Mouse (Mus musculus) left cerebral cortex, postnatal 4 days (tissue): ENCODE results near the gene Gpx2. TPM values are rescaled to one million over a fixed set of nuclear protein-coding genes. Genes with fewer than 3 reads are reported as not detected.
A peak's percentile ranks its signal among the peaks of the same experiment; 100 is the strongest.

Source experiments
- DNase-seq: peaks from one replicate; pipeline ENCODE4 v3.0.0-alpha.2; 2022
- intact Hi-C: fragments of 180-260 bp; cut with DNase I; formaldehyde crosslinking; loops from one replicate; pipeline ENCODE4 v1.15.1; 2025
- total RNA-seq, 2 experiments: library from RNA; stranded (reverse); gene quantifications; 2 replicates each; pipeline ENCODE4 v1.2.3; 2021

The Gpx2 gene
- not detected for total RNA-seq

DNA sequence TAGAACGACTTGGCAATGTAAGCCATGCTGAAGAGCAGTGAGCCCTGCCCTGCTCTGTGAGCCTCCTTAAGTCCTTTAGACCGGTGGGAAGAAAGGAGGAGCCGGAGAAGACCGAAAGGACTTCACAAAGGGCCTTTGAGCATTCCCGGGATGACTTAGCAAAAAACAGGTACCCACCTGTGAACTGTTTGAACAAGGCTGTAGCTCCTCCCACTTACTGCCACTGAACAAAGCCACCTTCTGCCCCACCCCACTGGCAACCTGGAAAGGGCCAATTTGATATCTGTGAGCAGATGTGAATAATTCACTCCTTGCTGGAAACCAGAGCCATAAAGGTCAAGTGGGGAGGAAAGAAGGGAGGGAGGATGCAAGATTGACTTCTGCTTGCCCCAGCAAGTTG is at the start of gene Gpx2:
TSS of gene Gpx2 (minus strand) at position 205 of the 400 bp plus-strand sequence.
- no peak for DNase-seq
- intact Hi-C loops = no loop called here

DNA sequence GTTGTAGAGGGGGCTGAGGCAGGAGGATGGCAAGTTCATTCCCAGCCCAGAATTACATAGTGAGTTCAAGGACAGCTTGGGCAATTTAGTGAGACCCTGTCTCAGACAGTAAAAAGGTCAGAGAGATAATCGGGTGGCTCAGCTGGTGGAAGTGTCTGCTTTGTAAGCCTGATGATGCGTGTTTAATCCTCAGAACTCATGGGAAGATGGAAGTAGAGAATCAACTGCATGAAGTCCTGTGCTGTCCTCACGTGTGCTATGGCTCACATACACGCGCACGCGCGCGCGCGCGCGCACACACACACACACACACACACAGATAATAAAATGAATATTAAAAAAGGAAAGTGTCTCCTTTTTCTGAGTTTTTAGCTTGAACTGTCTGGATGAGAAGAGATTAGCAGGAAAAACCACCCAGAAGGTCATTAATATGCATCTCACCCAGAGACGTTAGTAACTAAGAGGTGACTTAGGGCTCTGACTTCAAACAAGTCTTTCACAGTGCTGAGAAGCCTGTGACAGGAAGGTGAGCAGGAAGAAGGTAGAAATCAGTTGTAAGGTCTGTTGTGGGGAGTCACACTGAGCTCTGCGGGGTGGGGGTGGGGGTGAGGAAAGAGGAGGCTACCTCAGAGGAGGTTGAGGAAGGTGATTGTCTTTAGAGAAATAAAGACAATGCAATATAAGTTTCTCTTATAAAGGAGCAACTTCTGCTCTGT is 49.1 kb upstream of the Gpx2 start:
- intact Hi-C loops = no loop called here

DNA sequence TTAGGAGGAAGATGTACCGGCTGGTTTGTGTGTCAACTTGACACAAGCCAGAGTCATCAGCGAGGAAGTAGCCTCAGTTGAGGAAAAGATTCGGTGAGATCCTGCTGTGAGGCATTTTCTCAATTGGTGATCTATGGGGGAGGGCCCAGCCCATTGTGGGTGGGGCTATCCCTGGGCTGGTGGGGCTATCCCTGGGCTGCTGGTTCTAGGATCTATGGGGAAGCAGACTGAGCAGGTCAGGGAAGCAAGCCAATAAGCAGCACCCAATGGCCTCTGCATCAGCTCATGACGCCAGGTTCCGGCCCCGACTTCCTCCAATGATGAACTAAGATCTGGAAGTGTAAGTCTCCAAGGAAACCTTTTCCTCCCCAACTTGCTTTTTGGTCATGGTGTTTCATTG is 44.7 kb upstream of the Gpx2 start:
- intact Hi-C loops = no loop called here

More for the DNA sequence above, 49.1 kb upstream of the Gpx2 start:
- DNase-seq = no peak

DNA sequence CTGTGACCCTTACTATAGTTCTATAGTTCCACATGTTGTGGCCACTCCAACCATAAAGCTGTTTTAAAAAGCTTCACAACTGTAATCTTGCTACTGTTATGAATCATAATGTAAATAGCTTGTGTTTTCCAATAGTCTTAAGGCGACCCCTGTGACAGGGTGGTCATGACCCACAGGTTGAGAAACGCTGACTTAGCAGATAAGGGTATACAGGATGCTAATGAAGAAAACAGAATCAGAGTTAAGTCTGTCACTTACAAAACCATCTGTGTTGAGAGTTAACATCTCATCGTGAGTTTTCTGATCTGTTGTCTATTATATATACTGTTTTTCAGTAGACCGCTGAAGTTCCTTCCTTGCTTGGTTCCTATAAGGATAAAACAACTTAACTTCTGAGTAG is 43.9 kb upstream of the Gpx2 start:
- DNase-seq = no peak
- intact Hi-C loops = no loop called here

More for the DNA sequence above, 44.7 kb upstream of the Gpx2 start:
- no peak for DNase-seq

DNA sequence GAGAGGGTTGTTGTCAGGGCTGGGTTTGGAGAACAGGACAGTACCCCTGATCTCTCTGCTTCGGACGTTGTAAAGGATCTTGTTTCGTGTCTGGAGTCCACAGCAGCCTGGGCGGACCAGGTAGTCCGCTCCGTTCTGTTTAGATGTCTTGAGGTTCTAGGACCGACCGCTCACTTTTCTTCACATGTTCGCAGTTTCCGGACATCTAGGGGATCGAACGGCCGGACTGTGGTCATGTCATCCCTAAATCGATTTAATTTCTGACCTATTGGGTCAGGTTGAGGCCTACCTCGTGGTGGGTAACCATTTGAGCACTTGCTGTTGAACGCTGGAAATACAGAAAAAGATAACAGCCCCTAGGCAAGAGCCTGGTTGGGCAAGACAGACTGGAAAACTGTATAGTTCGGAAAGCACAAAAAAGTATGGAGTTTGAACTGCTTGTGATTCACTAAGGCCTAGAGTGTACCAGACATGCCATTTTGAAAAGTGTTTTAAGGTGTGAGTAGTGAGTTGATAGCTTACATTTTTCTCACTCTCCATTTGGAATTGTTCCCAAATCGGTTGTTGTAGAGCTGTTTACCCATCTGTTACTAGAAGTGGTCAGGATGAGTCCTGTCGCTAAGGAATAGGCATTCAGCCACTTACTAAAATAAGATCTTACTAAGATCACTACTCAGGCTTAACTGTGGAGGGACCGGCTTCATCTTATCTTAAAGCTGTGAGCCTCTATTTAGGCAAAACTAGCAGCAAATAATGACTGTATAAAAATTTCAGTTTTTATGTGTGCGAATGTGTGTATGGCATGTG is 42.7 kb upstream of the Gpx2 start:
- intact Hi-C loops = no loop called here
- DNase-seq = no peak

DNA sequence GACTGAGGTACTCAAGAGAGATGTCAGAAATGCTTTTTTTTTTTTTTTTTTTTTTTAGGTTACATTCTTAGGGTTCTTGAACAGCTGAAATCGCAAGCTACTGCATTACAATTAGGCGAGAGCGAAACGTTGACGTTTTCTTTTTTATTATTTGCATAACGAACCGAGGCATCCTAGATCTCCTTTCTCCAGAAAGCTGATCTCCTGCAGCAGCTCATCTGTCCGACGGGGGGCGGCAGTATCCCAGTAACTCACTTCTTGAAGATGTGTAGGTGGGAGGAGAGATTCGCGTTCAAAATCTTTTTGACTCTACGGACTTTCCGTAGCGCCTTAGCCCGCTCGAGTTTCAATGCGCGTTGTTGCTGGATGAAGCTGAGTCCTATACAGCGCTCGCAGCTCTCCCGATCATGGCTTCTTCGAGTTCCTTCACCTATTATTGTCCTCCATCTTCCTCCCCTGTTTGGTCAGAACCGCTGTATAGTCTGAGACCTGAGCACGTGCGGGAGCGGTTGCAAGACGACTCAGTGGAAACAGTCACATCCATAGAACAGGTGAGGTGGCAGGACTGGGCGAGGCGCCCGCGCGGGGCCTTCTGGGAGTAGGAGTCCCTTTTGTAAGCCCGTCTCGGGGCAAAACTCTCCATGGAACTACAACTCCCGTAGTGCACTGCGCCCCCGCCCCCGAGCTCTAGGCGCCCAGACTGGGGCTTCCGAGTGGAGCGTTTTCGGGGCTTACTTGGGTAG is 41.9 kb upstream of the Gpx2 start:
- DNase-seq = peak; percentile 99
- intact Hi-C loops = no loop called here

DNA sequence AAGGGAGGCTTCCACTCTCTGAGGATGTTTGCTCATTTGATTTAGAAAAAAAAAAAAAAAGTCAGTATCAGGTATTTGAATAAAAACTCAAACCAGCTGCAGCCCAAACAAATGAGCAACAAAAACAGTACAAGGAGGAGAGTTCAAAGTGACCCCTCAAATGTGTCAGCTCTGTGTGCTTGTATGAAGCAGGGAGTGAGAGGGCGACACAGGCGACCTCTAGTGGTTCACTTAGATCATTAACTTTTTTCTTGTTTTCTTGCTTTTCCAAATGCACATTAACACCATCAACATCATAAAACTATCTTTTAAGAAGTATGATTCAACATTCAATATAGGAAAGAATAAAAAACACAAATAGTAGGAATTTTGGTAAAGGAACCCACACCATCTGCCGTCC is 37.4 kb upstream of the Gpx2 start:
- DNase-seq = peak; percentile 19
- intact Hi-C loops = no loop called here

DNA sequence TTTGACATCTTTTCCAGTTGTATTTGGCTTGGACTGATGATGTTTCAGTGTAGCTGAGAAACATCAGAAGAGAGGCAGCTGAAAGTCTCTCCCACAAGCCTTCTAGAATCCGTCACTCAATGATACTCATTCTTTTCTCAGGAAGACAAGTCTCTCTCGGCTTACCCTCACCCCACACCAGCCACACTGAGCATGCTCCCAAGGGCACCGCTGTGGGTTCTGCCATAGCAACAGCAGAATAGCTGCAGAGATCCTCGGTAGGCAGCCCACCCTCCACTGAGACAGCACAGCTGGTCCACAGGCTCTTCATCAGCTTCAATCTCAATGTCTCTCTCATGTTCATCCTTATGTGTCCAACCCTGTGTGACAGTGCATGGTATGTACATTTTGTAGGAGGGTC is 29.9 kb upstream of the Gpx2 start:
- no peak for DNase-seq
- intact Hi-C loops = no loop called here

DNA sequence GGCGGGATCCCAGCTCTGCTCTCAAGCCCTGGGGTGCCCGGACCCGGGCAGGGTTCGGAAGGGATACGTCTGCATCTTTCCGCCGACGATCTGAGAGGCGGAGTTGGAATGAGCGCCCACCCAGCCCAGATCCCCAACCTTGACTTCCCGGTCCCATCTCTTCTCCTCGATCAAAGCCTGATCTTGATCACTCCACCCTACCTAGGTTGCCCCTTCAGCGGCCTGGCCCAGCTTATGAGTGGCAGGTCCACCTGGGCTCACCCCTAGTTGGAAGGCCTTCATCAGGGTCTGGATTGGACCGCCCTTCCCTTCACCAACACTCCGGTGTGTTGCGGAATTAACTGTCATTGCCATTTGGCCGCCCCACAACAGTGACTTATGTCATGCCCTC is 27.3 kb upstream of the Gpx2 start, which contains the start of gene Rab15:
TSS of gene Rab15 (minus strand) at position 258 of the 391 bp plus-strand sequence.
- no peak for DNase-seq
- intact Hi-C loops = no loop called here

DNA sequence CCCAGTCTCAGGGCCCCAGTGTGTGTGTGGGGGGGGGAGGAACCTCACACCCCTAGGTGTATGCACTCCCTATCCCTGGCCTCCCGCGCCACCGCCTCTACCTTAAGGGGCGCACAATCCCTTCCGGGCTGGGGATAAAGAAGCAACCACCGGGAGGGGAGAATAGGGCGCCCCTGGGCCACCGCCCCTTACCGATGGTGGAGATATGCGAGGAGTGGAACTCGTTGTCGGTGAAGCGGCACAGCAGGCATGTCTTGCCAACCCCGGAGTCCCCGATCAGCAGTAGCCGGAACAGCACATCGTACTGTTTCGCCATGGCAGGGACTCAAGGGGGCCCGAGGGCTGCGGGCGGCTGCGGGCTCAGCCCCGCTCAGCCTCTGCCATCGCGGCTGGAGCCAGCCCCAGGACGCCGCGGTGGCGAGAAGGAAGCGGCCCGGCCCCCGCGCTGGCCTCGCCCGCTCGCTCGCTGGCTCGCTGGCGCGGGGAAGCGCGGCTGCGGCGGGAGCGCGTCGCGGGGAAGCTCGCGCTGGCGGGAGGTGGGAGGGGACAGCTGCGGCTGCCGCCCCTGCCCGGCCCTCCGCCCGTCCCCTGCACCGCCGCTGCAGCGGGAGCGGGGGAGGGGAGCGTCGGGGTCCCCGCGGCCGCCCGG is 26.8 kb upstream of the Gpx2 start:
- intact Hi-C loops = no loop called here
- DNase-seq = peak; percentile 31

DNA sequence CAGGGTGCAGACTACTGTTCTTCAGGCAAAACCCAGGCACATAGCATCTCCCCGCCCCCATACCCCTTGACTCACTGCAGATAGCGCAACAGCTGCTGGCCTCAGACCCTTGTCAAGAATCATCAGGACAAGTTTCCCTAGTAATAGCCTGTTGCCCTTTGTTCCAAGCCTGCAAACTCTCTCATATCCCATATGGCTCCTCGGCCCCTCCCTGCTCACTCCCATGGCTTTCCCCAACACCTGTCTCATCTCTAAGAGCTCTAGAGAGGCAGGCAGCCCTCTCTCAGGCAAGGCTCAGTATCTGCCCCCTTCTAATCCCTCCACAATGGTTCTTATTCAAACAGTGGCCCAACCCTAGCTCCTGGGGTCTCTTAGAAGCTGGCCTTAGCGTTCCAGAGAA is 25.3 kb upstream of the Gpx2 start:
- DNase-seq = no peak
- intact Hi-C loops = no loop called here

DNA sequence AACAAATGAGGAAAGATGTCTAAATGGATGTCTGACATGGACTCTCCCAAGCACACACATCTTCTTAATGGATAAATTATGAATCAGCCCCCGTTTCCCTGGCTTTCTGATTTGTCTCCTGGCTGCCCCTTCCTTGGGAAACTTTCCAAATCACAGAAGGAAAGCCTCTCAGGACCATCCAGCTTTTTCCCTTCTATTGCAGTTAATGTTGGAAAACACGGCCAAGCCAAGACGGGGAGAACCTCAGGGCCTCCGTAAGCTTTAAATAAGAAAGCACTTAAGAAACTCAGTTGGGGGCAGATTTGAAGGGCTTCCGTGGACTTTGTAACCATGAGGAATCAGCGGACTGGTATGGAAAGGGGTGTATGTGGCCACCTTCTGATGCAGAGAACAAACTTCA is 24.5 kb upstream of the Gpx2 start:
- DNase-seq = no peak
- intact Hi-C loops = no loop called here

DNA sequence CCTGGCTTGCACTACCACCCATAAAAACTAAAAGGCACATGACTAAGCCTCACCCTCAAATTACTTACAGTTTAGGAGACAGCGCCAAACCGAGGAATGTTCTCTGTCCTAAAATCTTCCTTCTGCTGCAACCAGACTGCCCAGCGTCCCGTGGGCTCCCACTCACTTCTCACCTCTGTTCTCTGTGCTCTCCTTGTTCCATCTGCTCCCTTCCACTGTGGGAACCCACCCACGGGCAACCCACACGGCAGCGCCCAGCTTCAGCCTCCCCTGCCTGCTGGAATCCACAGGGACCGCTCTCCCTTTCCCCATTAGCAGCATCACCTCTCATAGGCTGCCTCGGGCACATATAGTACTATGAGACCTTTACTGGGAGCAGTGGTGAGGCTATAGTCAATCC is 23.6 kb upstream of the Gpx2 start:
- intact Hi-C loops = no loop called here
- no peak for DNase-seq

DNA sequence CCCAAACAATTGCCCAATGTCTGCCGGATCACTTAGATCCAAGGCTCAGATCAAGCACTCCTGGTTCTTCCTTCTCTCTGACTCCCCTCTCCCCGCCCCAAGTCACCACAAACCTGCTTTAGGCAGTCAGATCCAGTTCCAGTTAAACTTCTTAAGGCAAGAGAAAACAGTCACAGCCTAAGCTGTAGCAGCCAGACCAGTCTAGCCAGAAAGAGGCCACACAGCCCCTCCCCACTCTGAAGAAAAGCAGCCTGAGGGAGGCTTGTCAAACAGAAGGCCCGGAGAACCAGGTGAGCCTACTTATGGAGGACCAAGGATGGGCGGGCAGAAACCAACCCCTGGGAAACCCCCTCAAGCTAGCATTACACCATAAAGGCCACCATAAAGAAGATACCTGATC is 22.8 kb upstream of the Gpx2 start:
- DNase-seq = no peak
- intact Hi-C loops = no loop called here

DNA sequence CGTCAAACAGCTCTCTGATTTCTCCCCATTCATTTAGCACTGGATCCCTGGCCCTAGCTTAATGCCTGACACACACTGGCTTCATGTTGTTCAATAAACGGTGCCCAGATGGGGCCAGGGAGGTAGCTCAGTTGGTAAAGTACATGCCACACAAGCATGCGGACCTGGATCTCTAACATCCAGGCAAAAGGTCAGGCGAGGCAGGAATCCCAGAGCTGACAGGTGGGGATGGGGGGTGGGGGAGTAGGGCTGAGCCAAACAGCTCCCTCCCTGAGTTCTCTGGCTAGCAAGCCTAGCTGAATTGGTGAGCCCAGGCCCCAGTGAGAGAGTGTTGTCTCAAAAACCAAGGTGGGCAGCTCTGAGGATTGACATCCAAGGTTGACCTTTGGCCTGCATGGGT is 21.8 kb upstream of the Gpx2 start:
- intact Hi-C loops = no loop called here
- no peak for DNase-seq

DNA sequence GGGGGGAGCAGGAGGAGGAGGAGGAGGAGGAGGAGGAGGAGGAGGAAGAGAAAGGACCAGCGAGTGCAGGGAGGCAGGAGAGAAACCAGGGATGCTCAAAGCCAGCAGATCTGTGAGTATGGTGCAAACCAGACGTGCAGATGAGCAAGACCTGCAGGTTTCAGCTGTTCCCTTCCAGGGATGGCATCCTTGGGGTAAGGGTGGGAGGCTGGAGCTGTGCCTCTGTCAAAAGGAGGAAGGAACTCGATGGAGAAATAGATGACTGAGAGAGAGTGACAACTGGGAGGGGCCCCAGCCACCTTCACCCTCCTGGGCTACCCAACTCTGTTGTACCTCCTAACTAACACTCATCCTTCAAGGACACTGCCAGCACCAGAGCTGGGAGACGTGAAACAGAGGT is 21.4 kb upstream of the Gpx2 start:
- DNase-seq = no peak
- intact Hi-C loops = no loop called here

DNA sequence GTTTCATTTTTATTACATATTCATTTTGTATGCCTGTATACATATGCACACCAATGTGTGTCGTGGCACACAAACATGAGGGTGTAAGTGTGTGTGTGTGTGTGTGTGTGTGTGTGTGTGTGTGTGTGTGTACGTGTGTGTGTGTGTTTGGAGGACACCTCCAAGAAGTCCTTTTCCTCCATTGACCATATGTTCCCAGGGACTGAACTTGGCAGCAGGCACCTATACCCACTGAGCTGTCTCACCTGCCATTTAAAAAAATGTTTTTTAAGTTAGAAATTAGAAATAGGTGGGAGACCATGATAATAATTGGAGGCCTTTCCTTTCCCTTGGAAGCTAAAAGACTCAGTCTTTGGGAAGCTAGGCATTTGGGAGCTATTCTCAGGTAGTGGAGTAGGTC is 18.8 kb upstream of the Gpx2 start:
- intact Hi-C loops = no loop called here

DNA sequence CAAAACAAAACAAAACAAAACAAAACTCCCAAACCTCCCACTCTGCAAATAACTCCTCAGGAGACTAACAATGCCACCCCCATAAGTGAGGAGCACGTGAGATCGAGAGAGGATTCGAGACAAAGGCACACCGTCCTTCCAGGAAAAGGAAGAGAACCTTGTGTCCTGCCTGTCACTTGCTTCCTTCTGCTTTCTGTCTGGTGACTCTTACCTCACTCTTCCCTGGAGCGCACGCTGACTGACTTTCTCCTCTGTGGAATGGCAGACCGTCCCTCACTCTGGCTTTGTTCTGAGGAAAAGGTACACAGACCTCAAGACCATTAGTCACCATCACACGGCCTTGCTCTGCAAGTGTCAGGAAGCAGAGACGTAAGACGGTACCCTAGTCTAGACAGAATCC is 18.2 kb upstream of the Gpx2 start:
- intact Hi-C loops = no loop called here
- DNase-seq = no peak

More for the DNA sequence above, 18.8 kb upstream of the Gpx2 start:
- DNase-seq = no peak

DNA sequence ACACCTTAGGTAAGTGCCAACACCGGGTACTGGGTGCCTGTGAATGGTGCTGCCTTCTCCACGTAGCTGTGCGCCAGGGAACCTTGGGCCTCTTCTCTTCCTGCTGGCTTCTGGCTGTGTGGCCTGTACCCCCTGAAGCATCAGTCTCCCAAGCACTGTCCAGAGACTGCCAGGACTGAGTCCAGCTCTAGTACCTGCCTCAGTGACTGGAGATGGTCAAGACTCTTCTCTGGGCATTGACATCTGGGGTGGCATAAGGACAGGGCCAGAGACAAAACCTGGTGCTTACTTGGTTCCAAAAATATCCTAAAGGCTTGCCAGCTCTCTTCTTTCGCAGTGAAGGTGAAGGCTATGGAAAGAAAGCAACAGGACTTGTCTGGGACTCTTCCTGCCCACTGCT is 15.7 kb upstream of the Gpx2 start:
- DNase-seq = no peak
- intact Hi-C loops = no loop called here

DNA sequence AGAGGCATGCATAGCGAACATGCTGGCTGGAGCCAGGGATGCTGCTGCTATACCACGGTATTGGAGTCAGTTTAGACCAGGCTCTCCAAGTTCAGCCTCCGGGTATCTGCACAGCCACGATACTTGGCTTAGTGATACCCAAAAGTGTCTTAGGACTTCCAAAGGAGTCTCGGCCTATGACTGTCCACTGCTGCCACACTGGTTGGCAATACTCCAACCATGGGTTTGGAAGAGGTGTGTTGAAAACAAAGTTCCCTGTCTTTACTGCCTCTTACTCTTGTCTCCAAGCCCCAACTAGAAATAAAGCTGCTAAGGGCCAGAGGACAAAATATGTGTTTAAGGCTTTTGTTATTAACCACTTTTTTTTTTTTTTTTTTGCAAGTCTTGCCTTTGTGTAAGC is 15.1 kb upstream of the Gpx2 start:
- no peak for DNase-seq
- intact Hi-C loops = no loop called here

DNA sequence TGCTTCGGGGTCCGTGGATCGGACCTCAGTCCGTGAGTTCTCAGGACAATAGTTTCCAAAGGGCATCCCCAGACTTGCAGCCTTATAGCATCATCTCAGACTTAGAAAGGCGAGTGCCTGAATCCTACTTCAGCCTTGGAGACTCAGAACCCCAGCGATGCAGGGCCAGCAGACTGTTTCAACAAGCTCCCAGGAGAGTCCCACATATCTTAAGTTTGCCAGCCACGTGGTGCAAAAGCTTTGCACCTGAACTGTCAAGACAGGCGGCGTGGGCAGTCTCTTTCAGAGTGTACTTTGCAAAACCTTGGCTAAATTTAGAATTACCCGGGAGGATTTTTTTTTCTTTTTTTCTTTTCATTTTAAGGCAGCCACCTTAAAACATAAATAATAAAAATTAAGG is 12.4 kb upstream of the Gpx2 start:
- intact Hi-C loops = no loop called here

More for the DNA sequence above, 12.4 kb upstream of the Gpx2 start:
- no peak for DNase-seq
